Mouse (Mus musculus) T-cell, adult 66 days (primary cell): ENCODE results near the gene Fam186b. TPM values are rescaled to one million over a fixed set of nuclear protein-coding genes. Genes with fewer than 3 reads are reported as not detected.

Experiments used
- total RNA-seq, 2 experiments: library from RNA; stranded (reverse); gene quantifications; 3 replicates in 1 of 2; 4 replicates in 1 of 2; pipeline ENCODE4 v1.2.4; 2023

The Fam186b gene
- total RNA-seq, result not detected

DNA sequence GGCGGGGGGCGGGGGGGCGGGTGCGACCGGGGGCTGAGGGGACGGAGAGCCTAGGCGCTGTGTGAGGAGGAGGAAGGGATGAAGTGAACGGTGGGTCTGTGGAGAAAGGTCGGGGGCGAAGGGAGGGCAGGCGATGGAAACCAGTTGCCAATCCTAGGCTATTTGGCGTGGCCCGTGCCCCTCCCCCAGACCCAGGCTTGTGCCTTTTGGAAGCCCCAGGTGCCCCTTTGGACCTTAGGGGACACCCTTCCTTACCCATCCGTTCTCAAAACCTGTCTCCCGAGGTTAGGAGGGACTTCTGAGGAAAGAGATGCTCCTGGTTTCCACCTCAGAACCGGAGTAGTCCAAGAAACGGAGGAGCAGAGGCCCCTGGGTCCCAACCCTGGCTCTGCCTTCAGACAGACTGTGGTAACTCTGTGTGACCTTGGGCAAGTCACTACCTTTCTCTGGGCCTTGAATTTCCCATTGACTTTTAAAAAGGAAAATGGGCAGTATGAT lies at the start of gene Fam186b:
Gene Fam186b, minus strand, starts transcription at position 405 of the 498 bp plus-strand sequence.

DNA sequence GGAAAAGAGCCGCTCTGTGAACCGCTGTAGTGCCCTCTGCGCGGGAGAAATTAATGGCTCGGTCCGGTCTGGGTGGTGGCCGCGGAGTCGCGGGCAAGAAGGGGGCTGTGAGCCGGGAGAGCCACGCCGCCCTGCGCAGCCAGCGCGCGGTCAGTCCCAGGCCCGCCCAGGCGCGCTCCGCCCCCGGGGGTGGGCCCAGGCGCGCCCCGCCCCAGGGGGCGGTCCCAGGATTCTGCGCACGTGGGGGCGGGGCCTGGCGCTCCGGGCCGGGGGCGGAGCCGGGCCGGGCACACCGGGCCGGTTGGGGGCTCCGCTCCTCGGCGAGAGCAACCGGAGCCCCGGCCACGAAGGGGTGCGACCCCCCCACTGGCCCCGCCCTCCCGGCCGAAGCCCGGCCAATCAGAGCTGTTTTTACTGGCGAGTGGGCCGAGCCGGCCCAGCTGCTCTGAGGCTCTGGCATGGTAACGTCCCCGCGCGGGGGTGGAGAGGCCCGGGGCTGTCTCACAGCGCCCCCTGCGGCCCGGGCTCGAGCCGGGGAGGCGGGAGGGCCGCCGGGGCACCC lies 794 bp downstream of the Fam186b start, which contains the start of gene Prpf40b:
Gene Prpf40b, plus strand, starts transcription at position 275 of the 562 bp plus-strand sequence.

DNA sequence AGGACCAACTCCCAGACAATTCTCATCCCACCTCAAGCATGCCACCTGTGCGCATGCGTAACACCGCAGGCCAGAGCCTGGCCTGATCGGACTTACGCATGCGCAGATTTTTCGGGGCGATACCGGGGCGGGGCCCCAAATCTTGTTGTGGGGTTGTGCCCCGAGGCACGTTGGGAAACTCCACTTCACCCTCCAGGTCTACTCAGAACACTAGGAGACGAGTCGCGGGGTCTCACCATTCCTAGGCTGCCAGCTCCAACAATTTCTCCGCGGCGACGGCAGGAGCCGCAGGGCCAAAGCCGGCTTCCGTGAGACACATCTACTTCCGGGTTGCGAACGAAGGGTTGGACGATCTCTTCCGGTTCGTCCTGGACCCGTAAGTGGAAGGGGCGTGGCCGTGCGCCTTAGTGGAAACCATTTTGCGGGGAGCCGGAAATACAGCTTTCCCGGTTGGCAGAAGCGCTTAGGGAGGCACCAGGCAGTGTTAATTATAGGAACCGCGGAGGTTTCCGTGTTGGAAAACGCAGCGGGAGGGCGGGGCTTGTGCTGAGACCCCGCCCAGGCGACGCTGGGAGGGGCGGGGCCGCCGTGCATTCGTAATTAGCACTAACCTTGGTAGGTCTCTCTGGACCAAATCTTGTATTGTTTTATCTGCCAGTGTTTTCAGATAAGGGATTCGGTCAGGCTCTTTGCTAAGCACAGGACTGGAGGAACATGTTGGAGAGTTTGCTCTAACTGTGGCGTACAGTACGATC lies 43.9 kb downstream of the Fam186b start, which contains the start of gene Mcrs1:
Gene Mcrs1, minus strand, starts transcription at position 336 of the 755 bp plus-strand sequence.

DNA sequence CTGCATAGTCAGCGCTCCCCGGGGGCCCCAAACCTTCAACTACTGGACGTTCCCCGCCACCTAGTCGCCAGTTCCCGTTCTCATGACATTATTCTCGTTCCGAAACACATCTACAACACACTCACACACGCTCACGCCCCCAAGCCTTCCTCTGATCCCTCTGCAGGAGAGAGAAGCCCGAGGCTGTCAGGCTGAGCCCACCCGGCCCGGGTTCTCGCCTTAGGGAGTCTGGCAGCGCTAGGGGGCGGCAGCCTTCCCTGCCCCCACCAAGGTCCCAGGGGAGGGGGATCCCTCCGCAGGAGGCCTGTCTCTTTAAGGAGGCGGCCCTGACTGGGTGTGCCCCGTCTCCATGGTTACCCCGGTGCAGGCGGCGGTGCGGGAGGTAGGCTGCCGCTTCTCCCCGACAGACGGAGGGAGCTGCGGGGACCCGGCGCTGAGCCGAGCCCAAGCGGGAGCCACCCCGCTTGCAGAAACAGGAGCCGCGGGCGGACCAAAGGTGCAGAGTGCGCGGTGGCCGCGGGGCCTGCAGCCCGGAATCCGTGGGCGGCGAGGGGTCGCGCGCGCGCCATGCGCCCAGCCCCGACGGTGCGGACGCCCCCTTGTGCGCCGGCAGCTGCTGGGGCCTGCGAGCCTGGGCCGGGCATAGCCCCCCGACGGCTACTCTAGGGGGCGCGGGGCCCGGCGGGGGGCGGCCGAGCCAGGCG lies 71.3 kb downstream of the Fam186b start, which contains the start of gene Kcnh3:
Gene Kcnh3, plus strand, starts transcription at position 654 of the 704 bp plus-strand sequence.

Other genes with a start within 250 kb of the Fam186b start
- not detected for gene Prph, start 240.7 kb downstream of the Fam186b start, total RNA-seq
- gene Troap, start 221.3 kb downstream of the Fam186b start, total RNA-seq, result 1 to 10 TPM; 3.0 to 3.2 TPM
- not detected for gene C1ql4, start 208.1 kb downstream of the Fam186b start, total RNA-seq
- gene Dnajc22, start 202.7 kb downstream of the Fam186b start, total RNA-seq, result not detected
- not detected for gene Spats2, start 170.0 kb downstream of the Fam186b start, total RNA-seq
- gene Kcnh3, start 71.0 kb downstream of the Fam186b start, total RNA-seq, result 1 to 10 TPM; 3.9 to 8.3 TPM
- gene Mcrs1, start 43.9 kb downstream of the Fam186b start, total RNA-seq, result 100 to 1,000 TPM; 102 to 126 TPM
- 10 to 100 TPM; 18.6 to 20.2 TPM for gene Prpf40b, start 801 bp downstream of the Fam186b start, total RNA-seq
- gene Fmnl3, start 74.6 kb upstream of the Fam186b start, total RNA-seq, result 10 to 100 TPM; 40.2 to 41.7 TPM
- 100 to 1,000 TPM; 413 to 426 TPM for gene Tmbim6, start 97.0 kb upstream of the Fam186b start, total RNA-seq
- gene Nckap5l, start 161.9 kb upstream of the Fam186b start, total RNA-seq, result 10 to 100 TPM; 44.1 to 45.4 TPM
- 10 to 100 TPM in 1 of 2 experiments, 1 to 10 TPM in 1; 9.6 to 10.7 TPM for gene Bcdin3d, start 178.8 kb upstream of the Fam186b start, total RNA-seq
- gene Faim2, start 232.3 kb upstream of the Fam186b start, total RNA-seq, result not detected